Mouse (Mus musculus): ENCODE measurements around the gene Olfr1076. TPM values are rescaled to one million over a fixed set of nuclear protein-coding genes. Genes with fewer than 3 reads are reported as not detected.
"Not testable (repeated sequence)": the region's sequence is repeated elsewhere in the genome, so short reads cannot be mapped to it uniquely, and the experiment has no call there.

Olfr1076 gene
- polyA plus RNA-seq (2015; fragmentation: Nextera tagmentation; extraction: Ambion mirVana), result not detected in 2 replicates

DNA sequence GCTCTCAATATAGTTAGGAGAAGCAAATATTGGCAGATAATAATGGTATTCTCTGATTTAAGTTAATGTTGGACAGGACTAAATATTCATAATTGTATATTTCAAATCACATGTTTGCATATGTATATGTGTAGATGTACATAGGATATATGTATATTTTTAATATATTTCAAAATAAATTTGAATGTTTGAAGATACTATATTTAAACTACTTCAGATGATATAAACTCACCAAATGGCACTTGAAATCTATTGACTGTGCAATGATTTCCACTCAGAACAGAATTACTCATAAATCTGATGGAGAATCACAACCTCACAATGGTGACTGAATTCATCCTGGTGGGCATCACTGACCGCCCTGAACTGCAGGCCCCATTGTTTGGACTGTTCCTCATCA lies at the start of gene Olfr1076:
Gene Olfr1076, plus strand, starts transcription at position 301 of the 400 bp plus-strand sequence.
- DNase-seq (ENCODE audit: low spot score), result no peak

GRCm38 (mm10) chr2:86460434-86460833 lies 47.8 kb upstream of the Olfr1076 start:
- DNase-seq (ENCODE audit: low spot score), result no peak

- DNase-seq (ENCODE audit: low spot score), result peak; percentile 61
Observed at GRCm38 (mm10) chr2:86464442-86465109, 43.7 kb upstream of the Olfr1076 start.

DNA sequence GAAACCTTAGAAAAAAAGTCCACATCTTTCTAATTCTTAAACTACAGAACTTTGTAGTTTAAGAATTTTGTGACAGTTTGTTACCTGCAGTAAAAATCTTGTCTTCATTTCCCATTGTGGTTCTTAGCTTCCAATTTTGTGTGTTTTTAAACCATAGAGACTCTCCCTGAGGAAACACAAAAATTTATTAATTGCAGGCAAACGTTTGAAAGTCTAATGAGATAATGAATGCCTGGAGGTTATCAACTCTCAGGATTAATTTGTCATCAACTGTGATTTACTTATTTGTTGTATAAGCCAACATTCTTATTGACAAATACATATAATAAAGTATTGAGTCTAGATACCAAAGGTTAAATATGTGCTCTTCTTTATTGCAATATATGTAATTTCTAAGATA lies 21.0 kb upstream of the Olfr1076 start, which contains the start of gene Olfr228:
Gene Olfr228, minus strand, starts transcription at position 101 of the 400 bp plus-strand sequence.
- no peak for DNase-seq (ENCODE audit: low spot score)

DNA sequence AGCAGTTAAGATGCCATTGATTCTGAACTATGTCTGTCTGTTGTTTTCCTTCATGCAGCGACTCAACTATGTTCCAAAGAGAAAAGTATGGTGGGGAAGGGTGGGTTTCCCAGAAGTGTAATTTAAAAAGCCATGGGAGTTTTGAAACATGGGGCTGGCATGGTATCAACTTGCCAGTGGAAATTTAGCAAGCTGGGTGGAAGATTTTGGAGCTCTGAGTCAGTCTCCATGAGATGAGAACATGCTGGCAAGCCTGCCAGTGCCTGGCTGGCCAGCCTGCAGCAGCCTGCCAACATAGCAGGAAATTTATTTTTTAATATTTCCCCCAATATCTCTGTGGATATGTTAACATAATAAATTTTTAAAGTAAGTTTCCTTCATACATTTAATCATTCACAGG lies 22.7 kb downstream of the Olfr1076 start:
- DNase-seq (ENCODE audit: low spot score), result no peak

DNA sequence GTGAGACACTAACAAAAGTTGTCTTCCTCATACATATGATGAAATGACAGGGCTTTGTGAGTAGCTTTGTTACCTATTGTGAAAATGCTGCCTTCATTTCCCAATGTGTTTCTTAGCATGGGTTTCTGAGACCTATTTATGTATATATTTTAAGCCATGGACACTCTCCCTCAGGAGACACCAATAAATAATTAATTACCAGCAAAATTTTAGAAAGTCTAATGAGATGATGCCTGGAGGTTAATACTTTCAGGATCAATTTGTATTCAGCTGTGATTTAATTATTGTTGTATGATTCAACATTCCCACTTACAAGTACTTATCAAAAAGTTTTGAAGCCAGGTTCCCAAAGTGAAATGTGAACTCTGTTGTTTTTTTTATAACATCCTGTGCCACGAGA lies 34.1 kb downstream of the Olfr1076 start, which contains the start of gene Olfr1079:
Gene Olfr1079, minus strand, starts transcription at position 101 of the 400 bp plus-strand sequence.
- no peak for DNase-seq (ENCODE audit: low spot score)

- DNase-seq (ENCODE audit: low spot score), result not testable (repeated sequence)
Observed at GRCm38 (mm10) chr2:86558135-86558534, 49.9 kb downstream of the Olfr1076 start, which contains the start of gene Olfr1080. Olfr1080 (minus strand) TSS chr2:86558235.

Other genes starting within 250 kb of the Olfr1076 start
- not detected in 2 replicates for gene Olfr1051, start 229.4 kb upstream of the Olfr1076 start, polyA plus RNA-seq (2015; fragmentation: Nextera tagmentation; extraction: Ambion mirVana)
- gene Olfr1052, start 216.0 kb upstream of the Olfr1076 start, polyA plus RNA-seq (2015; fragmentation: Nextera tagmentation; extraction: Ambion mirVana), result not detected in 2 replicates
- not detected in 2 replicates for gene Olfr1053, start 193.2 kb upstream of the Olfr1076 start, polyA plus RNA-seq (2015; fragmentation: Nextera tagmentation; extraction: Ambion mirVana)
- not detected in 2 replicates for gene Olfr1054, start 173.0 kb upstream of the Olfr1076 start, polyA plus RNA-seq (2015; fragmentation: Nextera tagmentation; extraction: Ambion mirVana)
- gene Olfr1055, start 158.2 kb upstream of the Olfr1076 start, polyA plus RNA-seq (2015; fragmentation: Nextera tagmentation; extraction: Ambion mirVana), result not detected in 2 replicates
- not detected in 2 replicates for gene Olfr1056, start 146.0 kb upstream of the Olfr1076 start, polyA plus RNA-seq (2015; fragmentation: Nextera tagmentation; extraction: Ambion mirVana)
- not detected in 2 replicates for gene Olfr1057, start 130.1 kb upstream of the Olfr1076 start, polyA plus RNA-seq (2015; fragmentation: Nextera tagmentation; extraction: Ambion mirVana)
- 0.08 TPM in 1 of 2 replicates, not detected in the other for gene Olfr1058, start 119.9 kb upstream of the Olfr1076 start, polyA plus RNA-seq (2015; fragmentation: Nextera tagmentation; extraction: Ambion mirVana)
- gene Olfr1061, start 94.4 kb upstream of the Olfr1076 start, polyA plus RNA-seq (2015; fragmentation: Nextera tagmentation; extraction: Ambion mirVana), result not detected in 2 replicates
- 0.06 and 0.07 TPM in 2 replicates for gene Olfr1062, start 81.7 kb upstream of the Olfr1076 start, polyA plus RNA-seq (2015; fragmentation: Nextera tagmentation; extraction: Ambion mirVana)
- gene Olfr1065, start 57.9 kb upstream of the Olfr1076 start, polyA plus RNA-seq (2015; fragmentation: Nextera tagmentation; extraction: Ambion mirVana), result not detected in 2 replicates
- gene Olfr1066, start 52.2 kb upstream of the Olfr1076 start, polyA plus RNA-seq (2015; fragmentation: Nextera tagmentation; extraction: Ambion mirVana), result not detected in 2 replicates
- not detected in 2 replicates for gene Olfr228, start 21.1 kb upstream of the Olfr1076 start, polyA plus RNA-seq (2015; fragmentation: Nextera tagmentation; extraction: Ambion mirVana)
- not detected in 2 replicates for gene Olfr1079, start 34.0 kb downstream of the Olfr1076 start, polyA plus RNA-seq (2015; fragmentation: Nextera tagmentation; extraction: Ambion mirVana)
- gene Olfr1080, start 49.8 kb downstream of the Olfr1076 start, polyA plus RNA-seq (2015; fragmentation: Nextera tagmentation; extraction: Ambion mirVana), result not detected in 2 replicates
- not detected in 2 replicates for gene Olfr1082, start 90.5 kb downstream of the Olfr1076 start, polyA plus RNA-seq (2015; fragmentation: Nextera tagmentation; extraction: Ambion mirVana)
- gene Olfr1084, start 131.3 kb downstream of the Olfr1076 start, polyA plus RNA-seq (2015; fragmentation: Nextera tagmentation; extraction: Ambion mirVana), result not detected in 2 replicates
- gene Olfr1085, start 153.6 kb downstream of the Olfr1076 start, polyA plus RNA-seq (2015; fragmentation: Nextera tagmentation; extraction: Ambion mirVana), result not detected in 2 replicates
- not detected in 2 replicates for gene Olfr1086, start 171.6 kb downstream of the Olfr1076 start, polyA plus RNA-seq (2015; fragmentation: Nextera tagmentation; extraction: Ambion mirVana)
- gene Olfr1087, start 189.9 kb downstream of the Olfr1076 start, polyA plus RNA-seq (2015; fragmentation: Nextera tagmentation; extraction: Ambion mirVana), result not detected in 2 replicates
- gene Olfr1089, start 225.2 kb downstream of the Olfr1076 start, polyA plus RNA-seq (2015; fragmentation: Nextera tagmentation; extraction: Ambion mirVana), result not detected in 2 replicates